Mouse (Mus musculus) testis, adult 2 months (tissue): ENCODE measurements at regions not wholly inside any gene's neighbourhood (a gene's known extent, or its start where the extent isn't known, plus 50 kb on each side); places are given as distances from the start of the nearest gene placed in this dataset.

Experiments
- H3K27ac ChIP-seq: fragments of 200-500 bp; 2 replicates; pipeline ENCODE4 v1.5.1; 2012; ENCODE audit warnings: low read depth, low read length; ENCODE audit not compliant: control insufficient read depth, insufficient read depth
- H3K27me3 ChIP-seq: fragments of 200-500 bp; 2 replicates; pipeline ENCODE4 v1.6.1; 2012; ENCODE audit warnings: mild to moderate bottlenecking, low read length, moderate library complexity; ENCODE audit not compliant: control insufficient read depth, insufficient read depth
- H3K36me3 ChIP-seq: fragments of 200-500 bp; 2 replicates; pipeline ENCODE4 v1.6.1; 2012; ENCODE audit warnings: mild to moderate bottlenecking, low read length; ENCODE audit not compliant: control insufficient read depth, insufficient read depth
- H3K4me1 ChIP-seq: fragments of 200-500 bp; 2 replicates; pipeline ENCODE4 v1.6.1; 2012; ENCODE audit warnings: low read length; ENCODE audit not compliant: control insufficient read depth, insufficient read depth
- H3K4me3 ChIP-seq: fragments of 200-500 bp; 2 replicates; pipeline ENCODE4 v1.5.1; 2012; ENCODE audit warnings: low read depth, mild to moderate bottlenecking, low read length, moderate library complexity, mixed read lengths; ENCODE audit not compliant: control insufficient read depth
- CTCF ChIP-seq: fragments of 200-500 bp; IDR thresholded peaks from 2 replicates; pipeline ENCODE4 v1.5.1; 2012; ENCODE audit warnings: low read depth, mild to moderate bottlenecking, inconsistent platforms, low read length, moderate library complexity; ENCODE audit not compliant: control insufficient read depth, insufficient read depth, insufficient replicate concordance
- POLR2A ChIP-seq: fragments of 200-500 bp; IDR thresholded peaks from 2 replicates; pipeline ENCODE4 v1.6.1; 2012; ENCODE audit warnings: low read depth, mild to moderate bottlenecking, inconsistent platforms, low read length, moderate library complexity; ENCODE audit not compliant: control insufficient read depth

- no peaks in the 10 kb centered on the region for H3K36me3 ChIP-seq
- H3K27me3 ChIP-seq = no peaks in the 10 kb centered on the region
- H3K4me1 ChIP-seq = no peaks in the 10 kb centered on the region
- no peak overlapping the region for H3K4me3 ChIP-seq
- no peak overlapping the region for H3K27ac ChIP-seq
- no peak for TF ChIP-seq POLR2A
- TF ChIP-seq CTCF = no peak
These were observed 261.1 kb upstream of the Ccdc54 start for GRCm38 (mm10) chr16:50852081-50852480.

- Histone ChIP-seq H3K4me3 (no peak overlapping the region), H3K27ac (no peak overlapping the region), H3K27me3 (no peaks in the 10 kb centered on the region), H3K4me1 (peaks cover 2% of the 10 kb centered on the region; the same call in 1 of the 2 replicates), H3K36me3 (no peaks in the 10 kb centered on the region)
- TF ChIP-seq CTCF = no peak
- no peak for TF ChIP-seq POLR2A
These were observed 256.7 kb upstream of the Ccdc54 start for GRCm38 (mm10) chr16:50847693-50848092.

DNA sequence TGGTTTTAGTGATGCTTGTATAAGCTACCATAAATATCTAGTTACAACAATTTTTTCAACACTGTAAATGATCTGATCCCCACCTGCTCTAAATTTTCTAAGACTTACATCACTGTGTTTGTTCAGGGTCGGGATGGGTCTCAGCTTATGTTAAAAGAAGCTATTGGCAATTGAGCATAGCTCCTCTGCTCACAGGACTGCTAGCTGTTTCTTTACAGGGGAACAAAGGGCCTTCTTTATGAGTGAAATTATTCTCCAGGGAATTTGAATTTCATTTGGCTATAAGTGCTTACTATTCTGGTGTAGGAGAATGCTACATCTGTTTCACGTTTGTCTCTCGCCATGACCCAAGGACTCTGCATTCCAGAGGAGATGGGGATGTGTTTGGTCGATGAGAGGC lies 255.6 kb upstream of the Ccdc54 start:
- H3K4me3 ChIP-seq = no peak overlapping the region
- no peaks in the 10 kb centered on the region for H3K36me3 ChIP-seq
- no peak overlapping the region for H3K27ac ChIP-seq
- H3K4me1 ChIP-seq = peaks cover 2% of the 10 kb centered on the region; the same call in 1 of the 2 replicates
- TF ChIP-seq POLR2A (no peak), CTCF (no peak)
- no peaks in the 10 kb centered on the region for H3K27me3 ChIP-seq

DNA sequence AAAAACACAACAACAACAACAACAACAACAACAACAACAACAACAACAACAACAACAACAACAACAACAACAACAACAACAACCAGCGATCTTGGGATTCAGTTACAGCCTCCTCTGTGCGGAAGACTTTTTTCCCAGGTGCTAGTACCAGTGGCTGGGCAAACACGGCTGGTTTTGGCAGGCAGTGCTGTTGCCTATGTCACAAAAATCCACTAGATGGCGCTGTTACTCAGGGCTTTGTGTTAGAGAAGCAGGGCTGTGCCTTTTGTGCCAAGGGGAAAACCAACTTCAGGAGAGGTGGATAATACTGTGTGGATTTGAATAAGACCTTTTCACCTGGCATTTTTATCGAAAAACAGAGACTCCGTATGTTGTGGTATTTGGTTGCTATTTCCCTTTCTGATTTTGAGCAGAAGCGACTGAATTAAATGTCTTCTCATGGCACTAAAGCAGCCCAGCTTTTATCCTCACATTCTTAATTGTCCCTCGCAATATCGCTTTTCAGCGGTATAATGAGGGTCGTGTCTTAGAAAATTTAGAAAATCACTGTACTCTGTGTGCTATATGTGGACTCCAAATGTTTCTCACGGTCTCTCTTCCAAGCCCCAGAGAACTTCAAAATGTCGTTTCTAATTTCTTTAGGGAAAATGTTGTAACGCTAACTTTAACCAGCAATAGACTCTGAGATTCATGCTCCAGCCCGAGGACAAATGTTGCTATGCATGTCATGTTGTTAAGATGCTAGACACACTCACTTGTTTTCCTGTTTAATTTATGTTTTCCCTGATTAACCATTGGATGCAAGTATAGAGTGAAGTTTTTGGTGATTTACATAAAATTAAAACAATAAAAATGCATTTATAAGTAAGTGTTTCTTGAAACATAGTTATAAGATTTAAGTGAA lies 251.0 kb upstream of the Ccdc54 start:
- Histone ChIP-seq H3K27ac (no peak overlapping the region), H3K27me3 (no peaks in the 10 kb centered on the region), H3K4me1 (peaks cover 7% of the 10 kb centered on the region), H3K36me3 (no peaks in the 10 kb centered on the region), H3K4me3 (no peak overlapping the region)
- TF ChIP-seq POLR2A (no peak), CTCF (peak; percentile 89)

DNA sequence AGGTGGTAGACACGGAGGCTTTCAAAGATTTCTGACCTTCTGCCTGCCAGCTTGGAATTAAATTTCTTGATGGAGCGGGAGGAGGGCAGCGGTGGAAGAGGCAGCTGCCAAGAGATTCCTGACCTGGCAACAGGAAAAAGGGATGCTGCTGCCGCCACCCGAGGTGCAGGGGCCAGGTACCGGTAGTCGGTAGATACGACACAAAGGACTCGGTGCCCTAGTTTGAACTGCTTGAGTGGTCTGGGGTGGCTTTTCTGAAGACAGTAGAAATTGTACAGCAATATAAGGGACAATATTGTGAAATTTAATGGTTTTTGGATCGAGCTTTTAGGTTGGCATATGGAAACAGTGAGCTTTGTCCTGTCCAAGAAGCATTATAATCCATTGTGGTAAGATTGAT lies 250.3 kb upstream of the Ccdc54 start:
- peaks cover 7% of the 10 kb centered on the region for H3K4me1 ChIP-seq

DNA sequence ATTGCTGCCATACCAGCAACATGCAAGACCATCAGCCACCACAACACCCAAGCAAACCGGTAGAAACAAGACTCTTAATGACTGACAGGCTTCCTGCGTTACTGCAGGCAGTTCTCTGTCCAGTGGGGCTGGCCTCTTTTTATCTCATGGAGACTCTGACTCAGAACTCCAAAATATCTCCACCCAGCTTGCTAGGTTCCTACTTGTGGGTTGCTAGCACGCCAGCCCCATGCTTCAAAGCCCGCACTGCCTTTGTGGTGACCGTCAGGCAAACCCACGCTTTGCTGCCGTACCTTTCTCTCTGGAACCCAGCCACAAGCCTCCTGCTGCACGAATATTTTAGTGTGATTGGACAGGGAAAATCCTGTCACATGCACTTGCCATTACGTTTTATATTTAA lies 248.7 kb upstream of the Ccdc54 start:
- Histone ChIP-seq H3K27ac (no peak overlapping the region), H3K36me3 (no peaks in the 10 kb centered on the region), H3K27me3 (no peaks in the 10 kb centered on the region), H3K4me3 (no peak overlapping the region), H3K4me1 (peaks cover 7% of the 10 kb centered on the region)
- TF ChIP-seq CTCF = no peak
- no peak for TF ChIP-seq POLR2A

More for the DNA sequence above, 250.3 kb upstream of the Ccdc54 start:
- H3K4me3 ChIP-seq = peak overlapping the region; percentile 10; the same call in 1 of the 2 replicates
- TF ChIP-seq POLR2A (no peak), CTCF (no peak)
- H3K27me3 ChIP-seq = no peaks in the 10 kb centered on the region
- H3K36me3 ChIP-seq = no peaks in the 10 kb centered on the region
- no peak overlapping the region for H3K27ac ChIP-seq

- TF ChIP-seq POLR2A (no peak), CTCF (no peak)
- Histone ChIP-seq H3K4me1 (peaks cover 8% of the 10 kb centered on the region), H3K27ac (no peak overlapping the region), H3K4me3 (no peak overlapping the region), H3K36me3 (no peaks in the 10 kb centered on the region), H3K27me3 (no peaks in the 10 kb centered on the region)
These were observed 246.5 kb upstream of the Ccdc54 start for GRCm38 (mm10) chr16:50837416-50837815.
